Mouse (Mus musculus) lung, adult 18-20 months (tissue): ENCODE measurements around the gene Mindy4.

Experiments used
- DNase-seq, 2 experiments: peaks; one replicate each; pipeline ENCODE4 v3.0.0; 2022; ENCODE audit warnings: mixed read lengths in 2 of 2

The Mindy4 gene

DNA sequence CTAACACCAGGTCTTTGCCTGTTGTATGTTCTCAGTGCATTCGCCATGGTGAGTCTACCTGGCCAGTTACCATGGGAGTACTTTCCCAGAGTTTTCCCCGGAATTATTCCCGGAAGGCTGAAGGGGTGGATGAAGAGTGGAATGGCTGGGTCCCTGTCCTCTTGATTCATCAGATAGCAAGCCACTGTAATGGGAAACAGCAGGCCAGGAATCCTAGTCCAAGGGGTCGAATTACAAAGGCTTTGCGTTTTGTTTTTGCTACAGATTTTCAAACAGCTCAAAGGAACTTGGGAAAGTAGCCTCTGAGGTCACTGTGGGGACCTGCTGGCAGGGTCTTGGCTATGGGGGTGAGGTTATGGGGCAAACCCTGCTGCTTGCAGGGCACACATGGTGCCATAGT lies 108.8 kb downstream of the Mindy4 start:
- DNase-seq, result no peak

DNA sequence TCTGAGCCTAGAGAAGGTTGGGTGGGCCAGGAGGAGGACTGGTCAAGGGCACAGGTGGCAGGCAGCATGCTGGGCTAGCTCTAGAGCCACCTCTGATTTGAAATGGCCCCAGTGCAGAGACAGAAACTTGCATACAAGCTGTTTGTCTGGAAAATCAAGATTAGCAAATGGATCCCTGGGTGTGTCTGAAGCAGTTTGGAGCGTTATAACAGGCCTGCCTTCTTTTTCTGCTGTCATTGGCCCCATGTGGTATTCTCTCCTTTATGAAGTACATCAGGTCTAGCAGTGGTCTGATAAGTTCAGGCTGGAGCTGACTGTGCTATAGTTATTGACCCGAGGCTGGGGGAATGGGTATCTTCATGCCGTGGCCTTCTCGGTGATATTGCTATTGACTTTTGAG lies 110.7 kb downstream of the Mindy4 start:
- DNase-seq, result no peak

DNA sequence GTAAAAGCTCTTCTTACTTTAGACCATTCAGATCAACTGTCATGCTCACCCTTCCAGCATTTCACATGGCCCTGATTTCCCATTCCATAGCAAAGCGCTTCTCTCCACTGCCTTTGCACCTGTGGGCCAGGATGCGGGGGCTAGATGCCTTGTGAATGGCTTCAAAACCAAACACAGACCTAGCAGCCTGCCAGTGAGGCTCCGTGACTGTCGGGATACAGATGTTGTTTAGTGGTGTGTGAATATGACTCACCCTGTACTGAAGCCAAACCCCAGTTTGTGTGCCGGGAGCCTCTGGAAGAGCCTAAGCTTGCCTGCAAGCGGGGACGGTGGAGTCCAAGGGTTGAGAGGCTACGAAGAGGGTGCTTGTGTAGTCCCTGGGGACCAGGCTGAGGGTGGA lies 111.4 kb downstream of the Mindy4 start:
- DNase-seq, result no peak

GRCm38 (mm10) chr6:55318597-55318996 lies 115.4 kb downstream of the Mindy4 start:
- no peak for DNase-seq

- DNase-seq, result peak; percentile 78 to 82
Measured at GRCm38 (mm10) chr6:55319585-55320551, 116.7 kb downstream of the Mindy4 start.

- no peak for DNase-seq
Measured at GRCm38 (mm10) chr6:55320894-55321293, 117.7 kb downstream of the Mindy4 start.

DNA sequence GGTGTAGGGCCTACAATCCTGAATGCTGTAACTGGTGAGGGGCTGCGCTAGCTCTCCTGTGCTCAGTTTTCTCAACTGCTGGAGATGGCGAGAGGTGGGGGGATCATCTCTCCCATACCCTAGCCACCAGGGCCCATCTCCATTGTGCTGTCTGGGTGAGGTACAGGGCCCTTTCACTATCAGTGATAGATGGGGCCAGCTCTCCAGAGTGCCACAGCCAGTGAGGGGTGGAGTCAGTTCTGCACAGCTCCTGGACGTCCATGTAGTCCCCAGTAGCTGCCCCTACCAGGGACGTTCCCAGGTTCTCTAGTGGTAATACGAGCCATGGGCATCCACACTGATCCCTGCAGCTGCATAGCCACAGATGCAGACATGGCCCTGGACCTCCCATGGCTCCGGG lies 118.3 kb downstream of the Mindy4 start:
- no peak for DNase-seq

DNA sequence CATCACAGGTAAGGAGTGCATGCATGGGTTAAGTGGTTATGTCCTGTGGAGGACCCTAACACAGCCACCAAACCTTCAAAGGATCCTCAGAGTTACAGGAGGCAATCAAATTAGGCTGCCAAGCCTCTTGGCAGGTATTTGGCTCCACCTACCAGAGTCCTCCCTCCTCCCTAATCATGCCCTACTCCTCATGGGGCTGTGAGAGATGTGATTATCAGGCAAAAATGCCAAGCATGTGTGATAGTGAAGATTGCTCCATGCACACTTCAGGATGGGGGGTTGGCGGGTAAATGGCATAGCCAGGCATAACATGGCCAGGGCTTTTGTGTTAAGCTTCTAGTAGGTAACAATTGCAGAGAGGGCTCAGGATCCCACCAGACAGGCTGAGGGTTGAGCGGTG lies 119.8 kb downstream of the Mindy4 start:
- DNase-seq, result no peak

- no peak for DNase-seq
Measured at GRCm38 (mm10) chr6:55323908-55324634, 120.9 kb downstream of the Mindy4 start.

GRCm38 (mm10) chr6:55324785-55325184 lies 121.6 kb downstream of the Mindy4 start:
- no peak for DNase-seq

DNA sequence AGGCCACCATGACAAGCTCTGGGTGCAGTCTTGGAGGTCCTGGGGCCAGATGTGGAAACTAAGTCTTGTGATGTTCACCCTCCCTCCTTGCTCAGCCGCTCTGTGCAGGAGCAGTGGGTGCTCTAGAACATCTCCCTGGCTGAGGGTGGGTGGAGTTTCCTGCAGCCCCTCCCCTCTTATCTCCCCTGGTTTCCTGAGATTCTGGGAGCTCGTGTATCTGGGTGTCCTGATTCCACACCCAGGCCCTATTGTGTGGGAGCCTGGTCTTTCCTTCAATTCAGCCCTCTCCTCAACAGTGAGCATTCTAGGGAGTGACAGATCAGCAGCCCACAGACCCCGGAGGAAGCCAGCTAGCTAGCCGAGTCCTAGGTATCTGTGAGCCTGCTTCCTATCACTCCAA lies 123.1 kb downstream of the Mindy4 start:
- peak; percentile 77 to 85 for DNase-seq

DNA sequence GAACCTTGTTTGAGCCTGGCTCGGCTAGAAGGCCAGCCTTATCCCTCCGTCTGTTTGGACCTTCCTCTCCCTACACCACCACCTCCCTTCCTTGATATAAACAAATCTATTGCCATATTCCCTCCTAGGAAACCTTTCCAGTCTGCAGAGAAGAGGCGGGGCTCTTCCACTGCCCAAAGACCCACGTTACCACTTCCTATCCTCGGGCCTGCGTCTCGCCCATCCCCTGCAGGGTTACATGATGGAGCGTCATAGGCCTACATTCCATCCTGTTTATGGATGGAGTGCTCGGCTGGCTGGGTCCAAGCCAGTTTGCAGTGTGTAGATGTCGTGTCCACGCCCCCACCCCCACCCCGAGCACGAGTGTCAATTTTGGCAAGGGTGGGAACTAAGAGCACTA lies 124.1 kb downstream of the Mindy4 start:
- peak; percentile 75 to 85 for DNase-seq

DNA sequence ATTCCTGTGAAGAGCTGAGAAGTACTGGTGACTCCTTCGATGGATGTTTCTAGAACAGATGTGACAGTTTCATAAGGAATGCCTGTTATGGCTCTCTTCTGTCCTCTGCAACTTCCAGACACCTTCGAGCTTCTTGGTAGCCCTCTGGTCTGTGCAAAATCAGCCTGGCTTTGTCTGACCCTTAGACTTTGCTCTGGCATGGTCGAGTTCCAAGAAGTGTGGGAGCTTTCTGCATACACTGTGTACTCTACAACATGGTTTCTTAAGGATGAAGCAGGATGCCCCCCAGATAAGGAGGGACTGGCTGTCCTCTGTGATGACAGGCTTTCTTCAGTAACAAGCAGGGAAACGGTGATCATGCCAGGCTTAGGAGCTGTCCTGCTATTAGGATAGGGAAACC lies 125.0 kb downstream of the Mindy4 start:
- DNase-seq, result no peak

DNA sequence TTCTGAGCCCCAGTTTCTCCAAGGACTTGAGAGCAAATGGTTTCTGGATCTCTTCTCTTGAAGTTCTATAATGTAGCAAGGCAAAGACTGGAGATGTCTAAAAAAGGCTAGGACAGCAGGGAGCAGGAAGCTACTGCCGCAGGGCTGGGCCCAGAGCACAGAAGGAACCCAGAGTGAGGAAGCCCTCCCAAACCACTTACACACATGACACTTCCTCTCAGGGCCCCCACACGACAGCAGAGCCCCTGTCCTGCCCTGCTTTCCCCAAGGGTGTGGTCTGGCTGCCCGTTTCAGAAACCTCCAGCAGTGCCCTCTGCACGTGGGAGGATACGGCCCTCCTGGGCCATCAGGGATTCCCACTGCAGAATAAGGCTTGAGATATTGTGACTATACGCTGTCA lies 128.1 kb downstream of the Mindy4 start:
- DNase-seq, result peak in 1 of 2 experiments; percentile 58

GRCm38 (mm10) chr6:55332100-55332772 lies 129.1 kb downstream of the Mindy4 start:
- DNase-seq, result no peak

- no peak for DNase-seq
Measured at GRCm38 (mm10) chr6:55332773-55333109, 129.6 kb downstream of the Mindy4 start.

- peak; percentile 84 to 87 for DNase-seq
Measured at GRCm38 (mm10) chr6:55335989-55336514, 132.9 kb downstream of the Mindy4 start, which contains the start of gene Aqp1. TSS of gene Aqp1 (plus strand) at chr6:55336432.

DNA sequence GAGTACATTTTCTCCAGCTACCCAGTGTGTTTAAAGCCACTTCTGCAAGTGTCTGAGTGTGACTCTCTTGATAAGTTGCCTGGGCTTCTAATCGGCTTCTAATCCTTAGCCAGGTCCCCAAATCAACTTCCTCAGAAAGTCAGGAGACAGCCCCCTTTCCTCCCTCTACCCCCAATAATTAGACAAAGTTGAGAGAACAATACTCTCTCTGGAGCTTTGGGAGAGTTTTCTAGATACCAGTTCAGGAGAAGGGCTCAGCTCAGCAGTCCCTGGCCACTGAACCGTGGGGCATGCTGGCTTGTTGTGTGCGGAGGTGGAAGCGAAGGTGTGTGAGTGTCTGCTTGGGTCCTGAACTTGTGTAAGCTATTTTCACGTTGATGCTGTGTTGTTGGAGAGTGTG lies 134.1 kb downstream of the Mindy4 start:
- DNase-seq, result no peak

DNA sequence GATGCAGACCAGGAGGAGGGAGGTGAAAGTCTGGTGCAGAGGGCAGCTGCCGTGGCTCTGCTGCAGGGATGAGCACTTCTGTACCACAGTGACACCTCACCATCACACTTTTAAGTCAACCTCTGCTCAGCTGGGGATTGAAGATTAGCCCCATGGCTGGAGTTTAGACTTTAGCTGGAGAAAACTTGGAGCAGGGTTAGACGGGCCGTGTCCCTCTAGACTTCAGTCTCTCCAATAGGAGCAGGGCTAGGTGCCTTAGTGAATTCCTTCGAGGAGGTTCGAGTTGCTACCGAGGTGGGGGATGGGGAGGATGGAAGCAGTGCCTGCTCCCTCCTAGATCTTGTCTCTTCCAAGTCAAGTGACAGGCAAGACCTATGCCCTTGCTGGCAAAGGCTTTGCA lies 134.9 kb downstream of the Mindy4 start:
- no peak for DNase-seq

DNA sequence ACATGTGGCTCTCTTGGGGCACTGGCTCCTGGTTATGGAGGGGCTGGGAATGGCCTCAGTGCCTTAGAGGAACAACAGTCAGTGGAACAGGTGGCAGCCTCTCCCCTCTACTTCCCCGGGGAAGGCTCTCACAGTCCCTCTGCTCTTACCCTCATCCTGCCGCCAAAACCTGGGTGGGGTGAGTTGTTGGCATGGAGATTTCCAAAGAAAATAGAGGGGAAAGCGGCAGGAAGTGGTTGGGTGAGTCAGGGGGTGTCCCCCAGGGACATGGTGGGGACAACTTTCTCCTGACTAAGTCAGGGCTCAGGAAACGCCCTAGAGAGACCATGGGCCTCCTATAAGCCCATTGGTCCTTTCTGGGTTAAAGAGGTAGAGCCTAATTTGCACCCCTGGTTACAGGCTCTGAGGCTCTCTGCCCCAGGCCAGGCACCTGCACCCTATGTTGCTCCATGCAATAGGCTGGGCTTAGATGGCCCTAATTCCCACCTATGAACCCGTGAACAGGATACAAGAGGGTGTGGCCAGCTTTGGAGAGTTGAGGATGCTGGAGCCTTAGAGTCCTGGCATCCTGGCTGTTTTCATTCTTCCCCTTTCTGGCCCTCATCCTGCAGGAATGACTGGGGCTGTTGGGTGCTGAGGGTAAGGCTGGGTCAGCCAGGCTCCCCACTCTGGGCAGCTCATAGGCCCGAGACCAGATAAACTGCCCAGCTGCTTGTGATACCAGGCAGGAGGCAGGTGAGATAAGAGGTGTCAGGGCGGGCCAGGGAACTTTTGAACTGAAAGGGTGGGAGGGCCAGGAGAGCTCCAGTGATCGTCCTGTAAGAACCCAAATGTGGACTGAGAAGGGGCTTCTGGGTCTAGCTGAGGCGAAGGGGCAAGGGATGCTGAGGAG lies 136.0 kb downstream of the Mindy4 start:
- DNase-seq, result no peak

- DNase-seq, result peak; percentile 55 to 66
Measured at GRCm38 (mm10) chr6:55341688-55342087, 138.5 kb downstream of the Mindy4 start.

DNA sequence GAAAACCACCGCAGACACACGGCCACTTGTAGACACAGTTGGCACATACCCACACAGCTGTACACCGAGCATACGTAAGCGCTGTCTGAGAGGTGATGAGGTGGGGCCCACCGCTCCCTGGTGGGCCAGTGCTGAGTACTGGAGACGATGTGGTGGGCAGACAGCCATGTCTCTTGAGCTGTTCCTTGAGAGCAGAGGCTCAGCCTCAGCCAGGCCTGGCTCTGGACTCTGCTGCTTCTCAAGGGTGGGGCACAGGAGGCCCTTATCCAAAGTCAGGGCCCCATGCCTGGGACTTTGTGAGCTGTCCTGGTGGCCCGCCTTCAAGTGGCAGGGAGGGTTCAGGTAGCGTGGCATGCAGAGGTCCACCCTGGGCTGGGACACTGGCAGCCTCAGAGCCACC lies 139.1 kb downstream of the Mindy4 start:
- DNase-seq, result peak in 1 of 2 experiments; percentile 71
